Mouse (Mus musculus): ENCODE results near the gene Ttc39b. TPM values are rescaled to one million over a fixed set of nuclear protein-coding genes. Genes with fewer than 3 reads are reported as not detected.
"Not testable (repeated sequence)": the region's sequence is repeated elsewhere in the genome, so short reads cannot be mapped to it uniquely, and the experiment has no call there.

The Ttc39b gene
- total RNA-seq, 2 experiments from 2014 or later = 27.5 to 29.6 TPM

DNA sequence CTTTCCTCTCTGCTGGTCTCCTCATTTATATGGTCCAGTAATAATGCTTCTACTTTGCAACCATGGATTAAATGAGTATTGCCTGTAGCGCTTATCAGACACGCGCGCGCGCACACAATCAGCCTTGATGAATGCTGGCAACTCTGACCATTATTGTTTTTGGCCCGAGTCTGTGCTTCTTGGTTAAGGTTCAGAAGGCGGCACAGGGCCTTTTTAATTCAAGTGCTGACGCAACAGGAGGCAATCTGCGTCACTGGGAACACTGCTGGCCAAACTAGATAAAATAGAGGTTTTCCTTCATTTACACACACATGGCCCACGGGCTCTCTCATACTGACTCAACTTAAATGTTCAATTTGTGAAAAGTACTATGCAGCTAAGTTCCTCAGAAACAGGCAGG, 67.3 kb downstream of the Ttc39b start:
- intact Hi-C loops (cut with DNase I) = no loop called here
- DNase-seq (ENCODE audit: extremely low spot score in 1 of 2, low spot score in 2 of 2) = no peak

DNA sequence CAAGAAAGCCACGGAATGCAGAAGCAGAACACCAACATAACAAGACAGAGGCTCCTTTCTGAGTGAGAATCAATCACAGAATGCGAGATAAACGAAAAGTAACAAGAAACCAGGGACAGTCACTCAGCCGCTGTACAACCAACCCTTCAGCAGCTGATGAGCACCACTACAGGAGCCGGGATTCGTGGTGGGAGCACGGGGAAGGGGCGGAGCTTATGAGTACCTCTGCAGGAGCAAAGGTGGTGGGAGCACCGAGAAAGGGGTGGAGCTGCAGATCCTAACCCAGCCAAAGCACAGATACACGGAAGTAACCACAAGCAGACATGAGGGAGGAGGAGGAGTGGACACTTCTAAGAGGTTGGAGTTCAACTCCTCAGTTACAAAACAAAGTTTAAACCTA, 69.1 kb downstream of the Ttc39b start:
- DNase-seq (ENCODE audit: extremely low spot score in 1 of 2, low spot score in 2 of 2) = no peak
- intact Hi-C loops (cut with DNase I) = no loop called here

DNA sequence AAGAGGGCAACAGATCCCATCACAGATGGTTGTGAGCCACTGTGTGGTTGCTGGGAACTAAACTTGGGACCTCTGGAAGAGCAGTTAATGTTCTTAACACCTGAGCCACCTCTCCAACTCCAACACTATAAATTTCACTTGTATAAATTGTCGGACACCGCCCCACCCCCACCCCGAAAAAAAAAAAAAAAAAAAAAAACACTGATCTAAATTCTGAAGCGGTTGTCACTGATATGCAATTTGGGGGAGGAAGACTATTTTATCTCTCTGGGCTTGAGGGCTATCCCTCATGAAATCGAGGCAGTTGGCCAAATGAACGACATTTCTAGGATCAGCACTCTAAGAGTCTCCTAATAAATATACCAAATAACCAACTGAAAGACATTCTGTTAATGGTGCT, 70.4 kb downstream of the Ttc39b start:
- no peak for DNase-seq (ENCODE audit: extremely low spot score in 1 of 2, low spot score in 2 of 2)
- intact Hi-C loops (cut with DNase I) = no loop called here

DNA sequence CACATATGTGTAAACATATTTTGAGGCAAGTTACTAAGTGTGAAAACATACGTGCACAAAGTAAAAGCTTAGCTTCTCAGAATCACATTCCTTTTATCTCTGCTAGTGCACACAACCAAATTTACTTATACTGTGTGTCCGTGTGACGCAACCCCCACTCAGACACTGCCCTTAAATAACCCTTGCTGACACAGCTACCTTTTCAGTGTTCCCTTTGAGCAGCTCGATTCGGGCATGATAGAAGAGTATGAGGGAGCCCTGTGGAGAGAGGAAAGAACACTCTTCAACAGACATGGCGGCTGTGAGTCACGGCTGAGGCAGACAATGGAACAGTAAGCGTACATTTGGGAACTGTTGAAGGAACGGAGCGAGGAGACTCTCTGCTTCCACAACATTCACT, 80.3 kb downstream of the Ttc39b start:
- intact Hi-C loops (cut with DNase I) = no loop called here
- DNase-seq (ENCODE audit: extremely low spot score in 1 of 2, low spot score in 2 of 2) = no peak

DNA sequence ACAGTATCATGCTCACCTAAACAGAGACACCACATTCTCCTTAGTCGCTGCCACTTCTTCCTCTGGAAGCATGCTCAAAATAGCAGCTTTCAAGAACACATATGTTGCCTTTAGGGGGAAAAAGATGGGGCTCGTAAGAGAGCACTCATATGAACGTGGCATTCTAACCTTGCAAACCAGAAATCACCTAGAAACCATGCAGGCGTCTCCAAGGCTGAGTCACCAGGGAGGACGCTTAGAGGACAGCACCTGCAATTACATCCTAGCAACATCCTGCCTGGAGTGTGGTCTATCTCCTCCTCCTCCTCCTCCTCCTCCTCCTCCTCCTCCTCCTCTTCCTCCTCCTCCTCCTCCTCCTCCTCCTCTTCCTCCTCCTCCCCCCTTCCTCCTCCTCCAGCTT, 82.4 kb downstream of the Ttc39b start:
- no peak for DNase-seq (ENCODE audit: extremely low spot score in 1 of 2, low spot score in 2 of 2)
- intact Hi-C loops (cut with DNase I) = no loop called here

DNA sequence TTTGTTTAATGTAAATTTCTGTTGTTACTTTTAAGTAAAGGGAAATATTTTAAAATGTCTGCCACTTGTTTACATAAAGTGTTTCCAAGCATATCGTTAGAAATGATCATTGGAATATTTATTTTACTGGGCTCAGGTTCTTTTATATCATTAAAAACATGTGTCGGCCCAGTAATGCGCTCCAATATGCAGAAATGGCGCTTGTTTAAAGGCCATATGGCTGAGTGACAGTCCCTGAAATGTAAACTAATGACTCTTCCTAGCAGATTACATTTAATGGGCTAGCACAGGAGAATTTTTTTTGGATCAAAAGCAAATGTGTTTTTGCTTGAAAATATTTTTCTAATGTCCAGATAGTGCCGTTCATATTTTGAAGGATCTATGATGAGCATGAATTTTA, 86.4 kb downstream of the Ttc39b start:
- DNase-seq (ENCODE audit: extremely low spot score in 1 of 2, low spot score in 2 of 2) = no peak

DNA sequence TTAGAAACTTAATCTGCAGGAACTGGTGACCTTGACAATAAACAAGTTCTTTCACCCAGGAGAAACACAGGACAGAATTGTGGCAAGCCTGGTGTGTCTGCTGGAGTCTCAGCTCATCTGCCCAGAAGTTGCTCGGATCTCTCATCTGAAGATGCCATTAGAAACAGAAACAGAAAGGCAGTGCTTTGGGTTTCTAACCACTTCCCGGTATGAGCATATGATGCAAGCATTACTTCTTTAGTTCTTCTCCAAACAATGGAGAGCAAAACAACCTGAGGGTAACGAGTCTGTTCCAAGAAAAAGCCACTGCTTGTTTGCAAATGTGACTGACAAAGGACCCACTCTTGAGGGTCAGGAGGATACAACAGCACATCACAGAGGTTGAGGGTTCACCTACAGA, 88.8 kb downstream of the Ttc39b start:
- intact Hi-C loops (cut with DNase I); DNase-seq (ENCODE audit: extremely low spot score in 1 of 2, low spot score in 2 of 2): not testable (repeated sequence)

More for the DNA sequence above, 86.4 kb downstream of the Ttc39b start:
- intact Hi-C loops (cut with DNase I) = no loop called here

DNA sequence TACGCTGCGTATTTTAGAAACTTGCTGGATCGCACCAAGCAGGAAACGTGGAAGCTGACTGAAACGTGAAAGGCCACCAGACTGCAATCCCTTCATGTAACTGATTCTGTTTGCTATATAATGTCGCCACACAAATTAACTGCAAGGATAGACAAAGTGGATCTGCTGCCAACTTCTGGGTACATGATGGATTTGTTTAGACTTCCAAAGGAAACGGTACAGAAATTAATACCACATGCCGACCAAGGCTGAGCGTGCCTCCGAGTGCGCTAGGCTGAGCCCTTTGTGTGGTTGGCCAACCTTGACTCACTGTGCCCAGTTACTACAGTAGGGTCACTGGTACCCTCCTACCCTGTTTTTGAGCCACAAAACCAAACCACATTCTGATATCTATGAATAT, 89.3 kb downstream of the Ttc39b start:
- intact Hi-C loops (cut with DNase I) = no loop called here
- no peak for DNase-seq (ENCODE audit: extremely low spot score in 1 of 2, low spot score in 2 of 2)

DNA sequence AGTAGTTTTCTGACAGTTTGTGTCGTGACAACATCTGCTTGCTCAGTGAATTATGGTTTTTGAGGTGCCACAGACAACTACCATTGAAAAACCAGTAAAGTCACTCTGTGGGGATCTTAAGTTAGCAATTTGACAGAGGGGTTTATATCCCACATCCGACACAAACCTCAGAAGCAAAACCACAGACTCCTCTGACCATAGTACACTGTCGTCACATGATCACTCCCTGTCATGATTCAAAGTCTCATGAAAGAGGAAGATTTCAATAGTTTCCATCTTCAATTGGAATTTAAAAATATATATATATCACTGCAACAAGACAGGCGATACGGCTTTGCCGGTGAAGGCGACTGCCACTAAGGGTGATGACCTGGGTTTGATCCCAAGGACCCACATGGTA, 89.9 kb downstream of the Ttc39b start:
- intact Hi-C loops (cut with DNase I) = no loop called here
- no peak for DNase-seq (ENCODE audit: extremely low spot score in 1 of 2, low spot score in 2 of 2)

DNA sequence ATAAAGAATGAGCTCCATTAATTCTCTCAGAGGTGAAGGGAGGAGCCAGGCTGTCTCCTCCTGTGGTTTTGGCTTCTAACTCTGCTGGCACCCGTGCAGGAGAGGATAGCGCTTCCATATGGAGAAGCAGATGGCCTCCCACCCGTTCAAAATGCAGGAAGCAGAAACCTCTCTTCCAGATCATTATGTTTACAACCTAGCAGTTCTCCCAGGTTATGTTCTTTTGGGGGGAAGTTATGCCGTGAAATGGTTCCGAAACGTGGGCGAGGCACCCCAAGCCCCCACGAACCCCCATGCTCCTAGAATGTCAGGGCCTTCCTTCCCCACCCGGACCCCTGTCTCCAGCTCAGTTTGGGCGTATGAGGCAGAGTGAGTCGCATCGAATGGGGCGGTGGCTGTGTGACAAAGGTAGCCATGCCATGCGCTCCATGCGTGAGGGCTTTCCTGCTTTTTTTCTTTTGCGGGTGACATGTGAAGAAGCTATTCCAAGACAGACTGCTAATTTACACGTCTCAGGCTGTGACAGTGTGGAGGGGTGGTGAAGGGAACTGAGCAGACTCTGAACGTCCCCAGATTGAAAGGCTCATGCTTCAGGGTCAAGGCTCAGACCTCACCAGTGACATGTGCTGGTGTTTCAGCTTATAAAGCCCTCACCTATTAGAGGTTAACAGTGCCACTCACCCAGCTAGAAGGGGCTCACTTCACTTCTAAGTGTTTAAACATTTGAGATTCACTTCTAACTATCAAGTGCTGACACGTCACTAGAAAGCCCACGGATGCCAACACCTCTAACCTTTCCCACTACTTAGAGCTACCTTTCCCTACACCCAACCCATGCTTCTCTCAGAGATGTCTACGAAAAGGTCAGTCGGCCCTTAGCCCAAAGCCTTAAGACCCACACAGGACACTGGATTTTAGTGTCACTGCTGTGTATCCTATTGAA, 90.6 kb downstream of the Ttc39b start:
- DNase-seq (ENCODE audit: extremely low spot score in 1 of 2, low spot score in 2 of 2) = peak; percentile 44 to 71
- intact Hi-C loops (cut with DNase I) = no loop called here

DNA sequence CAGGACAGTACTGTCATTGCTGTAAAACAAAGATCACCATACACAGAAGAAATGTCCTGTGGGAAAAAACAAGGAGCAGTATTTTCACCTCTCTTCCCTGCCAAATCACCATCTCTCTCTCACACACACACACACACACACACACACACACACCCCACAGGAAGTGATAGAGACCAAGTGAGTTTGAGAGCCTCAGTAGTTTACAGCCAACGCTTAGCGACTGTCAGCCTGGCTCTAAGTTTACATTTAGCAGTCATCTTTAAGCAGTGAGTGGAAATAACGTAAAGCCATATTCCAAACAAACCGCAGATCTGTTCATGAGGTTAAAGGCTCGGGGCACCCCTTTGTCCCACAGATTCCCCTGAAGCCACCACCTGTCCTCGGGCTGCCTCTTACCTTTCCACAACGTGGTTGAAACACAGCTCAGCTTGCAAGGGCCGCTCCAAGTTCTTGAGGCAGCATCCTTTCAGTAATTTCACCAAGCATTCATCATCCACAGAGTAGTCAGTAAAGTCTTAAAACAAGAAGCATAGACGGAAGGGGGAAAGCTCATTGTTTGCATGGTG, 91.7 kb downstream of the Ttc39b start:
- intact Hi-C loops (cut with DNase I) = no loop called here
- no peak for DNase-seq (ENCODE audit: extremely low spot score in 1 of 2, low spot score in 2 of 2)

DNA sequence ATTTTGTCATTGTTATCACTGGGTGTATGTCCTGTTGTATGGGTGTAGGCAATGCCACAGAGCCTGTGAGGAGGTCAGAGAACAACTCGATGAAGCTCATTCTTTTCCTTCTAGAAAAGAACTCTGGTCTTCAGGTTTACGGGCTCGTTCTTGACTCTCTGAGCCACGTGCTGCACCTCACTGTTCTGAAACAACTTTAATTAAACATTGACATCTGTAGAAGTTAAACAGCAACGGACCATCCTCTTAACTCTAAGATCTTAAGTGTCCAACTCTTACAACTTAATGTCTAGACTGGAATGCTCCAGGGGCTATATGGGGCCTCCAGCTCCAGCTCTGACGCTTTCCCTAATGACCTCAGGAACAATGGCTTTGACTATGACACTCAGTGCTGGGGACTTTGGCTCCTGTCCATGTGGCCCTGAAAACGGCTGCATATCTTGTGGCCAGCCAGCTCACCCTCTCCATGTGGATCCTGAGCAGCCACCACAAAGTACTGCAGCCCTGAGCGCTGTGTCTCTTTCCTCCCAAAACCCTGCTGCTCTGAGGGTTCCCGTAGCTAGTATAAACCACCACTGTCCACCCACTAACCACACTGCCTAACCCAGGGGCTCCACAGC, 95.3 kb downstream of the Ttc39b start:
- DNase-seq (ENCODE audit: extremely low spot score in 1 of 2, low spot score in 2 of 2) = no peak
- intact Hi-C loops (cut with DNase I) = no loop called here

DNA sequence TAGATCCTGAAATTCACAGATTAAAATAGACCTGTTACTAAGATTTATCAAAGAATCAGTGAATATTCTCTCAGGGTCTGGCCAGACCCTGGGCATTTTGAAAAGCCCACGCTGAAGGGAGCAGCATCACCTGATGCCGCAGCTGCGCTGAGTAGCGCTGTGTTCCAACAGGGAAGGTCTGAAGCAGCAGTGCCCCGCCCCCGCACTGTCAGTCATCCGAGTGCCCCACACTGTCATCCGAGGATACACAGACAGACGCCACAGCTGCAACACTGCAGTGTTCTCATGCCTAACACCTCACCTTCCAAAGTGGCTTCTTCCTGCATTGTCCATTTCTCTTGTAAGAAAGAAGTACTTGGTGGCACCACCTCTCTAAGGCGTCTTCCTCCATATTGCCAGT, 96.0 kb downstream of the Ttc39b start:
- intact Hi-C loops (cut with DNase I) = no loop called here

DNA sequence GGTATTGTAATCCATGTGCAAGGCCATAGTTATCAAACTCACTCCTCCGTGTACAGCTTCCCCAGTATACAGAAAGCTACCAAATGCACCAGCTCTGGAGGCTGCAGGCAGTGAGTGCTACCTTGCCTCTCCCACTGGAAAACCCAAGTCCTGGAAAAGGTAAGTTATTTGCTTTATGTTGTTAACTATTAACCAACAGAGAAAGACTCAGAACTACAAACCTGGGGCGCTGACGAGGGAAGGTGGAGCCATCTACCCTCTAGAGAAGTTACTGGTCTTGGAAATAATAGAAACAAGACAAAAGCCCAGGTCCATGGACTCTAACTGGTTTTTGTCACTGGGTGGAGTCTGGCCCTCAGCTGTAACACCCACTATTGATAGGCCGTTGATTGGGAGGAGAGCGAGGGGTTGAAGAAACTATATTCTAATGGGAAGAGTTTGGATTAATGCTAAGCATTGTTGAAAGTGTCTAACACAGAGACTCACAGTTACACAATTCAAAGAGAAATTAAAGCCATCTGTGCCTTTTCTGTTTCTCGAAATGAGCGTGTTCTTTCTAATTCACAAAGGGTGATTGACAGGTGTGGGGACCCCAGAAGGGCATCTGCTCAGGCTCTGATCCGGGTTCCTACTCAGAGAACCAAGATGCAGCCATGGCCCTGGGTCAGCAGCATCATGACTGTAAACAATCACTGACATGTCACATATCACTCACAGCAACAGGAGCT, 98.3 kb downstream of the Ttc39b start:
- no peak for DNase-seq (ENCODE audit: extremely low spot score in 1 of 2, low spot score in 2 of 2)
- intact Hi-C loops (cut with DNase I) = no loop called here

More for the DNA sequence above, 96.0 kb downstream of the Ttc39b start:
- no peak for DNase-seq (ENCODE audit: extremely low spot score in 1 of 2, low spot score in 2 of 2)

DNA sequence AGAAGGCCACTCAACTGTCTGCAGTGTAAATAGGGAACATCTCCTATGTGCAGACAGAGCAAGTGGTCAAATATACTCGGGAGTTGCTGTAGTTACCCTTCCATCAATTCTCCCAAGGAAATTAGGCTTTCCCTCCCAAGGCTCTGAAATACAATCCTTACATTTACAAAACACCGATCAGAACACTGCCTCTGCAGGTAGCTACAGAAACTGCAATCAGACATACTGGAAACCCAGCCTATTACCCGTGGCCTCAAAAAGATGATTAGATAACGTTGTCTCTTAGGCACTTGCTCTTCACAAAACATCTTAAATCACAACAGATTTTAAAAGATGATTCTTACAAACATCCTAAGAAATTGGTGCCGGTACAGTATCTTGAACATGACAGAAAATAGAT, 99.8 kb downstream of the Ttc39b start:
- DNase-seq (ENCODE audit: extremely low spot score in 1 of 2, low spot score in 2 of 2) = no peak
- intact Hi-C loops (cut with DNase I) = no loop called here

DNA sequence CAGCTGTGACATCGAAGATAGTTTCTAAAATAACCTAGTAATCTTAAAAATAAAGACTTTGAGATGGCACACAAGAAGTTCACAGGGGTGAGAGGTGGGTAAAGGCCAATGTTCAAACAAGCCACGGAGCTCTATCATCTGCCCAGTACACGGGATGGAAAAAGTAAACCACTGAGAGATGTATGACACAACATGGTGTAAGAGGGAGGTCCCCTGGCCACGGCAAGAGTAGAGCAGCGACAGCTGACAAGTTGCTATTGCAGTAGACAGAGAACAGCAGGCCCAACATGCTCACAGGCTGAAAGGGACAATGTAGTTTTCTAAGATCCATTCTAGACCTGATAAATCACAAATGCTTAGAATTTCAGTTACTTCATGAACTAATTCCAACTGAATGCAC, 100.9 kb downstream of the Ttc39b start:
- DNase-seq (ENCODE audit: extremely low spot score in 1 of 2, low spot score in 2 of 2) = no peak
- intact Hi-C loops (cut with DNase I) = no loop called here

DNA sequence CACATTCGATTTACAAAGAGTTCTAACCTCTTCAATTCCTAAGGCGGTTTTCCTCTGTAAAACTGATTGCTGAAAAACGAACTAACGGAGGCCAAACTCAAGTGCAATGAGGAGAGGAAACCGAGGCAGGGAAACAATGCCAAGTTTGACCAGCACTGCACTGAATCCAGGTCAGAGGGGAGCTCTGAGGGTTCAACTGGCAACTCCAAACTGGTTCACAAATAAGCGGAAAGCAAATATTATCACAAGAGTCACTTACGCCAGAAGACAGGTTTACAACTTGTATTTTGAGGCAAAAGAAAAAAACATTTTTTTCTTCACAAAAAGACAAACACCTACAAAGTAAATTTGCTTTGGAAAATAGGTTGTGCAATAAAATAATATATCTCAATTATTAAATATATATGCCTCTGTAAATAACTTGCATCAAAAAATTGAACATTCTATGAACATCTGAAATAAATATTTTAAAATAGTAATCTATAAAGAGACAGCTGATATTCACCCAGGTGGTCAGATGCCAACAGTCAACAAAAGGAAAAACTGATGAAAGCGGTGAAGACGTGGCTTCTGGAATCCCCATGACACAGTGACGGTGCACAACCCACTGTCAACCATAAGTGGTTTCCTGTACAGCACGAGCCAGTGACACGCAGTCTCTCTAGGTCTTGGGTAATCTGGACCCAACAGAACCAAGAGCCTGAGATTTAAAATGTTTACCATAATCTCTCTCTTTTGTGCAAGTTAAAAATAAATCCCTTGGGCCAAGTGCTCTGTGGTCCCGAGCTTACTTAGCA, 103.1 kb downstream of the Ttc39b start:
- intact Hi-C loops (cut with DNase I) = no loop called here
- no peak for DNase-seq (ENCODE audit: extremely low spot score in 1 of 2, low spot score in 2 of 2)

DNA sequence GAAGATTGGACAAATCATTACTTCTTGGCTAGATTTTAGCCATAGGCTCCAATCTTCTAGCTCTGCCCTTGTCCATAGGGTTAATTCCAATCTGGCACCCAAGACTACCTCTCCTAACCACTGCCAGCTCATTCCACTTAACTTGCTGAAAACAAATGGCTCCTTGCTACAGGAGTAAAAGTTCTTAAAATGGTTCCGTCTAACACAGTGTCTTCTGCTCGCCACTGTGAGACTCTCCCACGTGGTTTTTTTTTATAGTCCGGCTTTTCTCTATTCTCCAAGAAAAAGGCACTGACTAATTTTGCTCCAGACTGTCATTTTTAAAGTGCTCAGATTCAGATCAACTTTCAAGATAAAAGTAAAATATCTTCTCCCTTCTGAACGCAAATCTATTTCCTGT, 104.8 kb downstream of the Ttc39b start:
- intact Hi-C loops (cut with DNase I) = no loop called here
- DNase-seq (ENCODE audit: extremely low spot score in 1 of 2, low spot score in 2 of 2) = no peak

DNA sequence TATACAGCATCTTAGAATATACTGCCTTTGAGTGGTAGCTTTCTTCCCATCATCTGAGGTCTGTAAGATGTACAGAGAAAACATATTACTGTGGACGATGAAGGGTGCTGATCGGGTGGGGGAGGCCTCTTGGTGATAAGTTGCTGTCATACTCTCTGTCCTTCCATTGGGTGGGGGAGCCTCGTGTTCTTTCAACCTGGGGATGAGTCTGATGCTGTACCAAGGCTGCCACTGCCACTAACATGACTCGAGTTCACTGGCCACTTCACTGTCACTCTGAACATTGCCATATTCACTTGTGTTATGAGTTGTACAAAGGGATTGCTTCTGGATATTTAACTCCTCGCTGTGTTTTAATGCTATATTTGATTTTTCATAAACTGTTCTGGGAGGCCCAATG, 106.9 kb downstream of the Ttc39b start:
- intact Hi-C loops (cut with DNase I) = no loop called here
- no peak for DNase-seq (ENCODE audit: extremely low spot score in 1 of 2, low spot score in 2 of 2)
